Mouse (Mus musculus) WW6 (cell line): ENCODE data around the gene Fahd2a.

ENCODE experiments used
- DNase-seq: peaks from one replicate; pipeline ENCODE4 v3.0.0-alpha.2; 2013; ENCODE audit warnings: low read depth, low spot score

Gene Fahd2a

GRCm38 (mm10) chr2:127444055-127444789, at the start of gene Fahd2a:
Gene Fahd2a, minus strand, starts transcription at chr2:127444565.
- peak; percentile 80 for DNase-seq

GRCm38 (mm10) chr2:127484476-127485170, 40.3 kb upstream of the Fahd2a start:
- DNase-seq, result peak; percentile 46

GRCm38 (mm10) chr2:127483001-127483400, 38.6 kb upstream of the Fahd2a start:
- no peak for DNase-seq

GRCm38 (mm10) chr2:127482533-127482911, 38.2 kb upstream of the Fahd2a start:
- peak; percentile 29 for DNase-seq

GRCm38 (mm10) chr2:127481841-127482532, 37.6 kb upstream of the Fahd2a start:
- peak; percentile 7 for DNase-seq

- no peak for DNase-seq
These were observed 35.4 kb upstream of the Fahd2a start for GRCm38 (mm10) chr2:127479763-127480162.

- no peak for DNase-seq
These were observed 34.8 kb upstream of the Fahd2a start for GRCm38 (mm10) chr2:127479210-127479609.

GRCm38 (mm10) chr2:127472279-127472678, 27.9 kb upstream of the Fahd2a start:
- no peak for DNase-seq

- DNase-seq, result no peak
These were observed 26.9 kb upstream of the Fahd2a start for GRCm38 (mm10) chr2:127471281-127471680.

GRCm38 (mm10) chr2:127470661-127471060, 26.3 kb upstream of the Fahd2a start:
- DNase-seq, result no peak

- no peak for DNase-seq
These were observed 25.8 kb upstream of the Fahd2a start for GRCm38 (mm10) chr2:127470183-127470582.

- DNase-seq, result no peak
These were observed 17.9 kb upstream of the Fahd2a start for GRCm38 (mm10) chr2:127462314-127462713.

- DNase-seq, result no peak
These were observed 17.0 kb upstream of the Fahd2a start for GRCm38 (mm10) chr2:127461351-127461750.

- no peak for DNase-seq
These were observed 15.0 kb upstream of the Fahd2a start for GRCm38 (mm10) chr2:127459341-127459740.

- peak; percentile 33 for DNase-seq
These were observed 9.4 kb upstream of the Fahd2a start for GRCm38 (mm10) chr2:127453764-127454163.

- no peak for DNase-seq
These were observed 8.8 kb upstream of the Fahd2a start for GRCm38 (mm10) chr2:127453141-127453540.

GRCm38 (mm10) chr2:127451748-127452147, 7.4 kb upstream of the Fahd2a start:
- no peak for DNase-seq

GRCm38 (mm10) chr2:127449691-127450090, 5.3 kb upstream of the Fahd2a start:
- DNase-seq, result no peak

GRCm38 (mm10) chr2:127446847-127447246, 2.5 kb upstream of the Fahd2a start:
- DNase-seq, result no peak

- DNase-seq, result no peak
These were observed 6.7 kb downstream of the Fahd2a start for GRCm38 (mm10) chr2:127437697-127438096.

GRCm38 (mm10) chr2:127435554-127435953, 8.8 kb downstream of the Fahd2a start:
- DNase-seq, result no peak

- no peak for DNase-seq
These were observed 9.2 kb downstream of the Fahd2a start for GRCm38 (mm10) chr2:127435135-127435534.
